ENCODE assay signal across 8 mouse cellular contexts in the genomic region with DNA sequence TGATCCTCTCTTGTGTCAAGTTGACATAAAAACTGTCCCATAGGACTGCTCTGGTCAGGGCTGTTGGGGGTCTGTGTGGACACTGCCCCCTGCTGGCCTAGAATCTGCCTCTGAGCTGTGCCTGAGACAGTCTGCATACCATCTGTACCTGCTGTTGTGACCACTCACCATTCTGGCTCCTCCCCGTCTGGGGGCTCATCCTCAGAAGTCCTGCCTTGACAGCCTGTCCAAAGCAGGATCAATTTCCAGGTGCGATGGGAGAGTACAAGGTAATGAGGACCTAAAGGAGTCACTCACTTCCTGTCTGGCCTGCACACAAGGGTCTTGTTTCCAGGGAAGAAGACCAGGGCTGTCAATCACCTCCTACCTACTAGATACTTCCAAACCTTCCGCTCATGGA. TPM values are rescaled to one million over a fixed set of nuclear protein-coding genes. Genes with fewer than 3 reads are reported as not detected.
DNase-seq lines count a peak whose midpoint lies in the region; ATAC-seq lines count a peak whose summit lies in the region.

No protein-coding gene starts in this region.

- peaks cover 15% of the 10 kb centered on the region for H3K36me3 ChIP-seq in limb, embryonic 10.5 days
- no peaks in the 10 kb centered on the region for H3K36me3 ChIP-seq in midbrain, embryonic 11.5 days (ENCODE audit: control insufficient read depth, insufficient read depth, low read length)
- H3K36me3 ChIP-seq in stomach, embryonic 14.5 days (ENCODE audit: control insufficient read depth, insufficient read depth, low read length): no peaks in the 10 kb centered on the region

- no peaks in the 10 kb centered on the region for H3K27me3 ChIP-seq in limb, embryonic 10.5 days (ENCODE audit: low read depth, poor library complexity, severe bottlenecking)
- no peaks in the 10 kb centered on the region for H3K27me3 ChIP-seq in midbrain, embryonic 11.5 days (ENCODE audit: control insufficient read depth, insufficient read depth, low read length)
- H3K27me3 ChIP-seq in stomach, embryonic 14.5 days (ENCODE audit: control insufficient read depth, insufficient read depth, low read length): no peaks in the 10 kb centered on the region

- no peak overlapping the region for H3K9ac ChIP-seq in midbrain, embryonic 11.5 days (ENCODE audit: low read length)
- H3K9ac ChIP-seq in stomach, embryonic 14.5 days (replicated peaks; ENCODE audit: low read depth, low read length): no peak overlapping the region

- peaks cover 19% of the 10 kb centered on the region; the same call in 1 of the 2 replicates for H3K4me1 ChIP-seq in limb, embryonic 10.5 days
- no peaks in the 10 kb centered on the region for H3K4me1 ChIP-seq in midbrain, embryonic 11.5 days (ENCODE audit: control insufficient read depth, insufficient read depth, low read length)
- H3K4me1 ChIP-seq in stomach, embryonic 14.5 days (ENCODE audit: control insufficient read depth, insufficient read depth, low read length): no peaks in the 10 kb centered on the region

- no peaks in the 10 kb centered on the region for H3K9me3 ChIP-seq in limb, embryonic 10.5 days (replicated peaks)
- H3K9me3 ChIP-seq in midbrain, embryonic 11.5 days (ENCODE audit: control insufficient read depth, low read length): no peaks in the 10 kb centered on the region
- H3K9me3 ChIP-seq in stomach, embryonic 14.5 days (ENCODE audit: control insufficient read depth, low read depth, low read length): no peaks in the 10 kb centered on the region

- WGBS in limb, embryonic 10.5 days: 72% methylated on average over 3 of the region's 3 CpGs
- WGBS in midbrain, embryonic 11.5 days: 70% methylated on average over 3 of the region's 3 CpGs
- 64% methylated on average over 3 of the region's 3 CpGs for WGBS in stomach, embryonic 14.5 days

- H3K4me2 ChIP-seq in midbrain, embryonic 11.5 days: no peak overlapping the region
- no peak overlapping the region for H3K4me2 ChIP-seq in stomach, embryonic 14.5 days (replicated peaks; ENCODE audit: low read depth, low read length)

- H3K27ac ChIP-seq in limb, embryonic 10.5 days: 0 out of 2 replicates have a peak overlapping the region, but pooled peaks have one; percentile 78
- H3K27ac ChIP-seq in midbrain, embryonic 11.5 days (ENCODE audit: low read depth, low read length): no peak overlapping the region
- no peak overlapping the region for H3K27ac ChIP-seq in stomach, embryonic 14.5 days (ENCODE audit: low read length)

- peak; percentile 71 for ATAC-seq in midbrain, embryonic 11.5 days (ENCODE audit: low FRiP score)
- peak; percentile 51; the same call in 1 of the 2 replicates for ATAC-seq in stomach, embryonic 14.5 days (ENCODE audit: insufficient number of reproducible peaks, insufficient read depth, low FRiP score, low read depth)

- peak; percentile 44 to 78 for DNase-seq in adrenal gland, adult (ENCODE audit: inconsistent age in 2 of 2, low spot score in 1 of 2)
- no peak for DNase-seq in adrenal gland, adult 8-10 months
- peak; percentile 50 to 52 for DNase-seq in CD8-positive naive resting alpha-beta T cell, adult 2 months (ENCODE audit: low read depth in 2 of 2, low spot score in 2 of 2)
- peak; percentile 62 for DNase-seq in cerebellum, adult 8-10 months
- DNase-seq in forelimb bud, embryonic 11.5 days (ENCODE audit: low read depth, low spot score): peak; percentile 46
- DNase-seq in limb, embryonic 10.5 days (ENCODE audit: low spot score): peak; percentile 74
- DNase-seq in midbrain, embryonic 11.5 days (ENCODE audit: low spot score, missing footprints): peak; percentile 91

- no peak overlapping the region for H3K4me3 ChIP-seq in limb, embryonic 10.5 days
- no peak overlapping the region for H3K4me3 ChIP-seq in midbrain, embryonic 11.5 days (ENCODE audit: low read depth, low read length)
- no peak overlapping the region for H3K4me3 ChIP-seq in stomach, embryonic 14.5 days (ENCODE audit: low read depth, low read length)

RNA-seq across cellular contexts. Expression of a gene that starts 8.2 kb away (rescaled TPM):
- total RNA-seq in adrenal gland, adult 8-10 months (2022): 10 to 100 TPM in 2 of 4 experiments, 1 to 10 TPM in 2; 7.9 to 17.0 (median 12.8) TPM
- 3.5 and 6.5 TPM in 2 replicates for polyA plus RNA-seq in limb, embryonic 10.5 days (2016; fragmentation: Nextera tagmentation; extraction: Ambion mirVana)
- polyA plus RNA-seq in midbrain, embryonic 11.5 days (2014; fragmentation: Nextera tagmentation; extraction: Ambion mirVana): 4.1 and 5.1 TPM in 2 replicates
- 4.1 and 4.8 TPM in 2 replicates for polyA plus RNA-seq in stomach, embryonic 14.5 days (2014; fragmentation: Nextera tagmentation; extraction: Ambion mirVana)

RNA-seq across cellular contexts. Expression of a gene that starts 8.4 kb away (rescaled TPM):
- total RNA-seq in adrenal gland, adult 8-10 months (2022): 100 to 1,000 TPM in 2 of 4 experiments, 10 to 100 TPM in 2; 96.8 to 116 (median 106) TPM
- polyA plus RNA-seq in limb, embryonic 10.5 days (2016; fragmentation: Nextera tagmentation; extraction: Ambion mirVana): 133 and 142 TPM in 2 replicates
- polyA plus RNA-seq in midbrain, embryonic 11.5 days (2014; fragmentation: Nextera tagmentation; extraction: Ambion mirVana): 152 and 162 TPM in 2 replicates
- polyA plus RNA-seq in stomach, embryonic 14.5 days (2014; fragmentation: Nextera tagmentation; extraction: Ambion mirVana): 174 and 183 TPM in 2 replicates

RNA-seq across cellular contexts. Expression of a gene that starts 27.7 kb away (rescaled TPM):
- total RNA-seq in adrenal gland, adult 8-10 months (2022): 10 to 100 TPM; 19.3 to 32.9 (median 21.7) TPM
- polyA plus RNA-seq in limb, embryonic 10.5 days (2016; fragmentation: Nextera tagmentation; extraction: Ambion mirVana): 23.8 and 26.0 TPM in 2 replicates
- polyA plus RNA-seq in midbrain, embryonic 11.5 days (2014; fragmentation: Nextera tagmentation; extraction: Ambion mirVana): 8.2 and 9.7 TPM in 2 replicates
- polyA plus RNA-seq in stomach, embryonic 14.5 days (2014; fragmentation: Nextera tagmentation; extraction: Ambion mirVana): 6.5 and 6.7 TPM in 2 replicates

RNA-seq across cellular contexts. Expression of a gene that starts 38.0 kb away (rescaled TPM):
- 1 to 10 TPM in 2 of 4 experiments, under 1 TPM in 2; 0.46 to 2.3 (median 1.1) TPM for total RNA-seq in adrenal gland, adult 8-10 months (2022)
- polyA plus RNA-seq in limb, embryonic 10.5 days (2016; fragmentation: Nextera tagmentation; extraction: Ambion mirVana): 1.5 and 1.8 TPM in 2 replicates
- 0.81 and 0.85 TPM in 2 replicates for polyA plus RNA-seq in midbrain, embryonic 11.5 days (2014; fragmentation: Nextera tagmentation; extraction: Ambion mirVana)
- 25.1 and 25.9 TPM in 2 replicates for polyA plus RNA-seq in stomach, embryonic 14.5 days (2014; fragmentation: Nextera tagmentation; extraction: Ambion mirVana)
